Mouse (Mus musculus) gastrocnemius, adult 2 months (tissue): Measurements from ENCODE around the gene Kptn. TPM values are rescaled to one million over a fixed set of nuclear protein-coding genes. Genes with fewer than 3 reads are reported as not detected.

Experiments
- DNase-seq: peaks from one replicate; pipeline ENCODE4 v3.0.0; 2022
- H3K27ac ChIP-seq: fragments of 200-600 bp; 2 replicates; pipeline ENCODE4 v1.8.1; 2022; ENCODE audit warnings: mild to moderate bottlenecking
- H3K4me3 ChIP-seq: fragments of 200-600 bp; 2 replicates; pipeline ENCODE4 v1.8.1; 2022; ENCODE audit warnings: mild to moderate bottlenecking, moderate library complexity
- CTCF ChIP-seq: fragments of 200-600 bp; IDR thresholded peaks from 2 replicates; pipeline ENCODE4 v1.8.1; 2022; ENCODE audit warnings: antibody characterized with exemption, mild to moderate bottlenecking, moderate library complexity
- intact Hi-C: fragments of 180-260 bp; cut with DNase I; formaldehyde crosslinking; loops from one replicate; pipeline ENCODE4 v1.15.1; 2025
- total RNA-seq, 2 experiments: library from RNA; stranded (reverse); gene quantifications; 2 replicates each; pipeline ENCODE4 v1.2.3; 2021

Kptn gene
- total RNA-seq, 2 experiments from 2014 or later = 10.3 to 16.0 TPM

DNA sequence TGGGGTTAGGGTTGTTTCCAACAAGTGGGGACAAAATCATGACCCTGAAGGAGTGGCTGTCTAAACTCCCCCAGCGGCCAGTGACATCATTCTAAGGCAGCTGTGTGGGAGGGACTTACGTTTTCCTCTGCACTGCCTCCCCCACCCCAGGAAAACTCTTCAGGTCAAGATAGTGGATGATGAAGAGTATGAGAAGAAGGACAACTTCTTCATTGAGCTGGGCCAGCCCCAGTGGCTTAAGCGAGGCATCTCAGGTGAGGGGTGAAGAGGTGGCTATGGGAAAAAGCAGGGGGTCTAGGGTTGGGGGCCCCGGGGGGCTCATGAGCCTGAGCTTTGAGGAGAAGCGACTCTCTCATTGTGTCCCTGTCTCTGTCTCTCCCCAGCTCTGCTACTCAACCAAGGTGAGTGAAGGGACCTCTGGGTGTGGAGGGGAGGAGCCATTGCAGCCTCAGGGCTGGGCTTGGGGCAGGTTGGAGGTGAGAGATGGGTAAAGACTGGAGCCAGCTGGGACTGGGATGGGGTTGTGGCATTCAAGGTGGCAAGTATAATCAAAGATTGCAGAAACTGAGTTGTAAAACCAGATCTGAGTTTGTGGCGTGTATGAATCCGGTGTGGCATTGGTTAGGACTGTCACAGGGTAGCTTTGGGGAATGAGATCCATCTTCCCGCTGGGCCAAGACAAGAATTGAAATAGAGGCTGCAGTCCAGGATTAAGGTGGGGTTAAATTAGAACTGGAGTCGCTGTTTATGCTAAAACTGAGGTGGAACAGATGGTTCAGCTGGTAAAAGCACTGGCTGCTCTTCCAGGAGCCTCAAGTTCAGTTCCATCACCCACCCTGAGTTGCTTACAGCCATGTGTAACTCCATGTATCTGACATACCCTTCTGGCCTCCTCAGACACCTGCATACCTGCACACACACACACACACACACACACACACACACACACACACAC is 30.8 kb downstream of the Kptn start:
- TF ChIP-seq CTCF = no peak
- intact Hi-C loops = no loop called here
- H3K27ac ChIP-seq = no peak overlapping the region
- no peak for DNase-seq
- H3K4me3 ChIP-seq = no peak overlapping the region

DNA sequence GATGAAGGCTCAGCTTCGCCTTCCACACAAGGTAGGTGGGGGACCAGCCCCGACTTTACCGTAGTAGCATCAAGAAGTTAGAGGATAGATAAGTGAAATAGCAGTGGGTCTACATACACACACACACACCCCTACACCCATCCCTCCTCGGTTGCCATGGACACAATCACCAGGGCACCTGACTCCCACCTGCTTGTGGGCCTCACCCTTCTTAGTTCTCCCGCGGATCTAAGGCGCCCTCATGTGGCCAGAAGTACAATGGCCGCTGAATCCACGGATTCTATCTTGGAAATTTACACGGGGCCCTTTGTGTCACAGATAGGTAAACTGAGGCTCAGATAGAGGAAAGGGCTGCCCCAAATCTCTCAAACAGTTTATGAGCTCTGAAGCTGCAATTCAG is 33.8 kb downstream of the Kptn start:
- Histone ChIP-seq H3K27ac (no peak overlapping the region), H3K4me3 (no peak overlapping the region)
- DNase-seq = peak; percentile 54
- peak; percentile 83 for TF ChIP-seq CTCF
- intact Hi-C loops = loop anchor here (1.0 to 2.0 kb wide), 3 partner anchors 55 to 177 kb away; partner anchors contain the start of gene Napa

DNA sequence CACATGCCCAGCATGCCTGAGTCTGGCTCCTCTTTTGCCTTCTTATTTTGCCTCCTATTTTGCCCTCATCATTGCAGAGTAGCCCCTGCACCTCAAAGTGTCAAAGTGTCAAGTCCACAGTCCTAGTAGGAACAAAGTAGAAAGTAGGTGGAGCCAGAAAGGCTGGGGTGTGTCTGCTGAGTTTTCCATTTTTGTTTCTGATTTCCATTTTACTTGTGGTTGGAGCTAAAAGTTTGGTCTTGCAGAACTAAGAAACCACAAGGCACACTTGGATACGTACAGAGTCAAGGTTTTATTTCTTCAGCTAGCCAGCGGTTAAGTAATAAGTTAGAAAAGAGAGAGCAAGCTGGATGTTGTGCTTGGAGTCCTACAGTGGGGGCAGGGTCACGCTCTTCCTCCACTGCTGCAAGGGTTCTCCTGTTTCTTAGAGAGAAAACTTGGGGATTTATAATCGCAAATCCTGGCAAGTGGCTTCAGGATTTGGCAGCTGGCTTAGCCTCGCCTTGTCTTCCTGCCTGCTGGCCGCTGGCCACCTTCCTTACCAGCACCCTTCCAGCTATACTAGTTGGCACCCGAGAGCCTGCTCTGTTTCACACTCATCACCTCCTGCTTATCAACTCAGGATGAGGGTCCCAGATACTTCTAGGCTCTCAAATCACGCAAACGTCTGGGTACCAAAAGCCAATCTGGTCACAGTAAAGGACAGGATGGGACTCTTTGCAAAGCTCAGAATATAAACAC is 35.6 kb downstream of the Kptn start:
- intact Hi-C loops = loop anchor here (2.0 to 5.0 kb wide), 2 partner anchors 27 to 78 kb away; partner anchors contain the start of gene Slc8a2
- no peak overlapping the region for H3K27ac ChIP-seq
- TF ChIP-seq CTCF = no peak
- H3K4me3 ChIP-seq = no peak overlapping the region
- DNase-seq = no peak

- no peak for DNase-seq
- Histone ChIP-seq H3K27ac (peak overlapping the region; percentile 38; the same call in 1 of the 2 replicates), H3K4me3 (no peak overlapping the region)
- no peak for TF ChIP-seq CTCF
- intact Hi-C loops = loop anchor here (5.0 kb wide), 1 partner anchor 79 kb away; no protein-coding TSS in a partner anchor
Observed at GRCm38 (mm10) chr7:16156105-16156714, 36.5 kb downstream of the Kptn start.

DNA sequence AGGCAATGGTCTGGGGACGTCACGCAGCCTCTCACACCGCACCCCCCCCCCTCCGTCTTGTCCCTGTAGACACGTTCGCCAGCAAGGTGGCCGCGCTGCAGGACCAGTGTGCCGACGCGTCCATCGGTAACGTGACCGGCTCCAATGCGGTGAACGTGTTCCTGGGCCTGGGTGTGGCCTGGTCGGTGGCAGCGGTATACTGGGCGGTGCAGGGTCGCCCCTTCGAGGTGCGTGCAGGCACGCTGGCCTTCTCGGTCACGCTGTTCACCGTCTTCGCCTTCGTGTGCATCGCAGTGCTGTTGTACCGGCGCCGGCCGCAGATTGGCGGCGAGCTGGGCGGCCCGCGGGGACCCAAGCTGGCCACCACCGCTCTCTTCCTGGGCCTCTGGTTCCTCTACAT is 39.0 kb downstream of the Kptn start:
- Histone ChIP-seq H3K4me3 (0 out of 2 replicates have a peak overlapping the region, but pooled peaks have one; percentile 17), H3K27ac (no peak overlapping the region)
- intact Hi-C loops = loop anchor here (5.0 kb wide), 1 partner anchor 81 kb away; no protein-coding TSS in a partner anchor
- no peak for TF ChIP-seq CTCF
- DNase-seq = no peak

GRCm38 (mm10) chr7:16160702-16161101 is 41.0 kb downstream of the Kptn start:
- Histone ChIP-seq H3K27ac (no peak overlapping the region), H3K4me3 (no peak overlapping the region)
- no peak for TF ChIP-seq CTCF
- no peak for DNase-seq
- intact Hi-C loops = no loop called here

GRCm38 (mm10) chr7:16161302-16161701 is 41.6 kb downstream of the Kptn start:
- intact Hi-C loops = no loop called here
- TF ChIP-seq CTCF = no peak
- no peak overlapping the region for H3K4me3 ChIP-seq
- H3K27ac ChIP-seq = no peak overlapping the region
- DNase-seq = no peak

DNA sequence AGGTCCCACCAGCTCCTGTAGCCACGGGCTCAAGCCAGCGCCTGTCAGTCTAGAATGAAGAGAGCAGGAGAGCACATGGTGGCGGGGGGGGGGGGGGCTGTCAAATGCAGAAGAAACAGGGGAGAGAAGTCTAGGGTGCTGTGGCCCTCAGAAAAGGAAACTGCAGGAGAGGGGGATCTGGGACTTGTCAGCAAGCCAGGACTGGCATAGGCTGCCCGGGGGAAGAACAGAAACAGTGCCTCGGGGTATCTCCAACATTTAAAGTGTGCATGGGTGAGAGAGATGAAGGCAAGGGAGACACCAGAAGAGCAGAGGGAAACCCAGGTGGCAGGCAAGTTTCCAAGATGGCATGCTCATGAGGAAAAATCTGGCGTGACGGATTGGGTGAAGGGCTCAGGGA is 42.3 kb downstream of the Kptn start:
- DNase-seq = no peak
- H3K4me3 ChIP-seq = no peak overlapping the region
- no peak overlapping the region for H3K27ac ChIP-seq
- TF ChIP-seq CTCF = no peak
- intact Hi-C loops = no loop called here

DNA sequence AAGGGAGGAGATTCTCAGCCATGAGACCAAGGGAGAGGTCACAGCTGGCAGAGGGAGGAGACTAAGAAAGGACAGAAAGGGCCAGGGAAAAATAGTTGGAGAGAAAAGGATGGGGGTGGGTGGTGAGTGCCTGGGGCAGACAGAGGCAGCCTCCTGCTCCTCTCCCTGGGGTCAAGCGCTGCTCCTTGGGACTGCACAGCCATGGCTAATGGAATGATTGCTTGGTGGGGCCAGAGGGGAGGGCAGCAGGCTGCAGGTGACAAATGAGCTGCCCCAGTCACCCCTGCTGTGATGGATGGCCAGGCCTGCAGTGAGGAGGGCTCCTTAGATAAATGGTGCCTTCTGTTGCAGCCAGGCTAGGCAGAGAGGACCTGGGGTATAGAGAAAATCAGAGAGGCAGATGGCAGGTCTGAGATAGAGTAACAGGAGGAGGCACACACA is 52.5 kb downstream of the Kptn start:
- DNase-seq = no peak
- H3K4me3 ChIP-seq = no peak overlapping the region
- intact Hi-C loops = no loop called here
- H3K27ac ChIP-seq = no peak overlapping the region
- no peak for TF ChIP-seq CTCF

DNA sequence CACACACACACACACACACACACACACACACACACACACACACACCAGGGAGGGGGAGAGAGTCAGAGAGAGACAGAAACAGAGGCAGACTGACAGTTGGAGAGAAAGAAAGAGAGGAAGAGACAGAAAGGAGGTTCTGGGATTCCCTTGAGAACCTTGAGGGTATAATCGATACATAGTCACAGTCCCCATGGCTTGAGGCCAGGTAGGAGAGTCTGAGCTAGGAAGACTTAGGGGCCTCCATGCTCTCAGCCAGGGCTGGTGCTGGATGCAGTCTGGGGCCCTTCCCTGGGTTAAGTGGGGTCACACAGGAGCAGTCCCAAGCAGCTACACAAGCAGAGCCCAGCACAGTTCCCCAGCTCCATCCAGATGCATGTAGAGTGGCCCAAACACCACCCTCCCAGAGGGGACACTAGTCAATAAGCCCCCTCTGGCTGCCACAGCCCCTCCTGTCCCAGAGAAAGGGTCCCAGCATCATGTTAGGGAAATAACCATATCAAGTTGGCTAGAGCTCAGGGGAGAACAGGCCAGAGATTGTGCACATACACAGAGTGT is 53.0 kb downstream of the Kptn start:
- TF ChIP-seq CTCF = no peak
- no peak overlapping the region for H3K4me3 ChIP-seq
- intact Hi-C loops = no loop called here
- no peak for DNase-seq
- H3K27ac ChIP-seq = no peak overlapping the region

DNA sequence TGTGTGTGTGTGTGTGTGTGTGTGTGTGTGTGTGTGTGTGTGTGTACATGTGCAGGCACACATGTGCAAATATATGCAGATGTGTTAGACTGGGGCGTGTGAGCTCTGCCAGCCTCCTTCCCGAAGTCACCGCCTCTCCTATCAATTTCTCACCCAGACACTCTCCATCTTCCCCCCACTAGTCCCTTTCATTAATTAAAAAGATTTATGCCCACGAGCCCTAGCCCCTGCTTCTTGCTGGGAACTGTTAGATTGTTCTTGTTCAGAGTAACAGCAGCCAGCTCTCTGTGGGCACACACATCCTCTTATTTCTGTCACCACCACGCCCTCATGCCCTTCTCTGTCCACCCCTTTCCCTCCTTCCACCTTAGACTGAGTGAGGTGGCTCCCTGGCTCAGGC is 53.5 kb downstream of the Kptn start:
- DNase-seq = no peak
- no peak overlapping the region for H3K4me3 ChIP-seq
- intact Hi-C loops = no loop called here
- no peak overlapping the region for H3K27ac ChIP-seq
- TF ChIP-seq CTCF = no peak
